Mouse (Mus musculus) C2C12 (cell line): ENCODE measurements around the gene Fut9. TPM values are rescaled to one million over a fixed set of nuclear protein-coding genes. Genes with fewer than 3 reads are reported as not detected.

Experiments
- H3K27me3 ChIP-seq: one replicate; pipeline ENCODE4 v1.6.1; 2011; ENCODE audit not compliant: control insufficient read depth, insufficient read depth, insufficient read length
- H3K36me3 ChIP-seq: one replicate; pipeline ENCODE4 v1.6.1; 2011; ENCODE audit not compliant: control insufficient read depth, insufficient read depth
- H3K4me3 ChIP-seq: one replicate; pipeline ENCODE4 v1.5.1; 2011; ENCODE audit warnings: mild to moderate bottlenecking, control low read depth; ENCODE audit not compliant: poor library complexity, insufficient read depth, severe bottlenecking
- H3K79me2 ChIP-seq: one replicate; pipeline ENCODE4 v1.6.1; 2011; ENCODE audit not compliant: control insufficient read depth, insufficient read depth
- H3K79me3 ChIP-seq: one replicate; pipeline ENCODE4 v1.6.1; 2011; ENCODE audit warnings: low read depth, control low read depth
- H3ac ChIP-seq: one replicate; pipeline ENCODE3; 2011; ENCODE audit warnings: low read depth; ENCODE audit not compliant: control insufficient read depth, insufficient read length
- CEBPB ChIP-seq: IDR thresholded peaks from one replicate; pipeline ENCODE4 v1.6.1; 2011; ENCODE audit warnings: low read depth, mild to moderate bottlenecking, control low read depth, moderate library complexity
- CTCF ChIP-seq: IDR thresholded peaks from one replicate; pipeline ENCODE4 v1.5.1; 2011; ENCODE audit not compliant: control insufficient read depth, insufficient read depth, insufficient read length
- FOSL1 ChIP-seq: IDR thresholded peaks from one replicate; pipeline ENCODE4 v1.8.0; 2011; ENCODE audit warnings: mild to moderate bottlenecking, low read length; ENCODE audit not compliant: poor library complexity, insufficient read depth, severe bottlenecking
- MAX ChIP-seq: IDR thresholded peaks from one replicate; pipeline ENCODE4 v1.6.1; 2011; ENCODE audit warnings: mild to moderate bottlenecking, control low read depth
- MYOD1 ChIP-seq: IDR thresholded peaks from one replicate; pipeline ENCODE4 v1.6.1; 2011; ENCODE audit warnings: low read depth; ENCODE audit not compliant: control insufficient read depth, insufficient read length
- MYOG ChIP-seq: IDR thresholded peaks from one replicate; pipeline ENCODE4 v1.6.1; 2011; ENCODE audit not compliant: control insufficient read depth, insufficient read length; ENCODE audit errors: extremely low read depth
- USF1 ChIP-seq: IDR thresholded peaks from one replicate; pipeline ENCODE4 v1.6.1; 2011; ENCODE audit warnings: low read depth, mild to moderate bottlenecking, control low read depth, moderate library complexity
- polyA plus RNA-seq: library from polyadenylated mRNA; unstranded; fragments of >200 nt; fragmentation: generic; extraction: Trizol; gene quantifications from one replicate; pipeline ENCODE4 v1.2.1, GENCODE M21; 2012; ENCODE audit warnings: missing spikeins

Gene Fut9
- polyA plus RNA-seq, 1 experiment = 0.50 TPM

DNA sequence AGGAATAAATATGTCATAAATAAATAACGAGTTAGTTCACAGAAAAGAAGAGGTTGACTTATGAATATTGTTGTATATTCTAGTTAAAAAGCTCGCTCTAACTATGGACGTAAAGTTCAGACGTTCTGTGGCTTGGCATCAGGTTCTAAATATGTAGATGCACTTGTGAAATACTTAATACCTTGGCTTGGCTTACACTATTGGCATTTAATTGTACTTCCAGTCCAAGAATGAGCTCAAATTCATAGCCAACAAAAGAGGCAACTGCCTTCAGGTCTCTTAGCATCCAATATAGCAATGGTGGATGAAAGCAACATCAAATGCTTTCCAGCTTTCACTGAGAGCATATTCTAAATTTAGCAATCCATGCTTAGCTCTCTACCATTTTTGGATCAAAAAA, 182.7 kb downstream of the Fut9 start:
- no peaks in the 10 kb centered on the region for H3K79me3 ChIP-seq
- no peak overlapping the region for H3ac ChIP-seq
- no peaks in the 10 kb centered on the region for H3K36me3 ChIP-seq
- no peaks in the 10 kb centered on the region for H3K27me3 ChIP-seq
- H3K79me2 ChIP-seq = no peaks in the 10 kb centered on the region
- no peak overlapping the region for H3K4me3 ChIP-seq
- no peak for TF ChIP-seq FOSL1
- TF ChIP-seq MAX = no peak
- no peak for TF ChIP-seq MYOD1
- TF ChIP-seq CTCF = no peak
- TF ChIP-seq MYOG = no peak
- TF ChIP-seq USF1 = no peak
- no peak for TF ChIP-seq CEBPB

- H3K27me3 ChIP-seq = no peaks in the 10 kb centered on the region
- no peaks in the 10 kb centered on the region for H3K36me3 ChIP-seq
- no peaks in the 10 kb centered on the region for H3K79me3 ChIP-seq
- no peak overlapping the region for H3K4me3 ChIP-seq
- no peak overlapping the region for H3ac ChIP-seq
- no peak for TF ChIP-seq CTCF
- no peak for TF ChIP-seq MYOD1
- no peak for TF ChIP-seq CEBPB
- TF ChIP-seq USF1 = no peak
- TF ChIP-seq MAX = no peak
- no peak for TF ChIP-seq MYOG
- no peak for TF ChIP-seq FOSL1
- no peaks in the 10 kb centered on the region for H3K79me2 ChIP-seq
These were observed 186.6 kb downstream of the Fut9 start for GRCm38 (mm10) chr4:25613426-25613825.

DNA sequence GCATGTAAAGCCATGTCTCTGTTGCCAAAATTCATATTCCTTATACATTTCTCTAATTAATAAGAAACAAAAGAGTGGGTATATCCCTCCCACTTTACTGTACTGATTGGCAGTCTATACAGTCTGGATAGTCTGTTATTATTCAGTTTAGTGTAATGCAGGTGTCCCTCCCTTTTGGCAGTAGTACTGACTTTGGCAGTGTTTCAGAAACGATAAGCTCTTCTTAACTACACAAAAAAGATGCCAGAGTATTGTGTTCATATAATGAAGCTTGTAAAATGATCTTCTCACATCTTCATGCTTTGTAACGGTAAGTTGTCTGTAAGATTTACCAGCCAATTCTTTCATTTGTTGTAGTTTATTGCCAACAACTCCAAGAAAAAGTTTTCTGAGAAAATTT, 189.6 kb downstream of the Fut9 start:
- TF ChIP-seq MYOD1 = no peak
- TF ChIP-seq USF1 = no peak
- TF ChIP-seq CEBPB = no peak
- TF ChIP-seq MYOG = no peak
- no peak for TF ChIP-seq MAX
- TF ChIP-seq FOSL1 = no peak
- no peak for TF ChIP-seq CTCF
- Histone ChIP-seq H3K79me2 (no peaks in the 10 kb centered on the region), H3ac (no peak overlapping the region), H3K36me3 (no peaks in the 10 kb centered on the region), H3K27me3 (no peaks in the 10 kb centered on the region), H3K4me3 (no peak overlapping the region), H3K79me3 (no peaks in the 10 kb centered on the region)

GRCm38 (mm10) chr4:25593218-25593617, 206.8 kb downstream of the Fut9 start:
- Histone ChIP-seq H3K27me3 (no peaks in the 10 kb centered on the region), H3K36me3 (no peaks in the 10 kb centered on the region), H3K79me2 (no peaks in the 10 kb centered on the region), H3K79me3 (no peaks in the 10 kb centered on the region), H3ac (no peak overlapping the region), H3K4me3 (no peak overlapping the region)
- TF ChIP-seq USF1 = no peak
- no peak for TF ChIP-seq CTCF
- no peak for TF ChIP-seq MAX
- TF ChIP-seq CEBPB = no peak
- TF ChIP-seq FOSL1 = no peak
- TF ChIP-seq MYOG = no peak
- TF ChIP-seq MYOD1 = no peak
